Mouse (Mus musculus): ENCODE measurements around the gene Plxnc1. TPM values are rescaled to one million over a fixed set of nuclear protein-coding genes. Genes with fewer than 3 reads are reported as not detected.

Plxnc1 gene
- total RNA-seq, 2 experiments from 2014 or later = 37.2 to 47.8 TPM

DNA sequence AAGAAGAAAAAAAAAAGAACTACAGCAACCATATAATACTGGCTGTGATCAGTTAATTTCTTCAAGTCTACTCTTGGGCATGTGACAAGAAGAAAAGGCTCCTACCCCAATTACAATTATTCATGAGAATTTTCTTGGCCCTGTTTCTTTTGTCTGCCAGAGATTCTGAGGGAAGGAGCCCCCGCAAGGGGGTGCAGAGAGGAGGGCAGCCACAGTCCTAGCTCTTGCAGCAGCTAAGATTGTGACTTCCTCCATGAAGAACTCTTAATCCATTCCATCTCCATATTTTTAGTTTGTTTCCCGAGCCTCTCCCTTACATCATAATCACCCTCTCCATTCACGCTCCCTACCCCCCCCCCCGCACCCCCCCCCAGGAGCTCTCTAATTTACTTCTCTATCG, 39.4 kb downstream of the Plxnc1 start:
- intact Hi-C loops (cut with DNase I) = loop anchor here (1.0 kb wide), 1 partner anchor 37 kb away; no protein-coding TSS in a partner anchor
- peak; percentile 39 to 57 for DNase-seq (ENCODE audit: low spot score in 2 of 2)

DNA sequence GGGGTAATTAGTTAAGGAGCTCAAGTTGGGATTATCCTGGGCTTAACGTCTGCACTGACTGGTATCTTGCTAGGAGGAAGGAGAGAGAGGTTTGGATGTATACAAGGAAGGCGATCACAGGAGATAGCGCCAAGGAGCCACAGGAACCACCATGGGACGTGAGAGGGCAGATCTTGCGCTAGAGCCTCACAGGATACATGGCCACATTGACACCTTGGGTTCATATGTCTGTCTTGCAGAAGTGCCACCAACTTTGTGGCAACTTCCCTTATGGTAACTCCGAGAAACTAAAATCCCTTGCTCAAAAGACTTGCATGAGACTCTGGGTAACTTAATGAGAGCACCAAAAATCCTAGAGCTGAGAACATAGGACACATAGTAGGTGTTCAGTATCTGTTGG, 47.7 kb downstream of the Plxnc1 start:
- intact Hi-C loops (cut with DNase I) = no loop called here
- DNase-seq (ENCODE audit: low spot score in 2 of 2) = no peak

- intact Hi-C loops (cut with DNase I) = no loop called here
- DNase-seq (ENCODE audit: low spot score in 2 of 2) = no peak
Observed at GRCm38 (mm10) chr10:94896311-94896710, 48.3 kb downstream of the Plxnc1 start.

DNA sequence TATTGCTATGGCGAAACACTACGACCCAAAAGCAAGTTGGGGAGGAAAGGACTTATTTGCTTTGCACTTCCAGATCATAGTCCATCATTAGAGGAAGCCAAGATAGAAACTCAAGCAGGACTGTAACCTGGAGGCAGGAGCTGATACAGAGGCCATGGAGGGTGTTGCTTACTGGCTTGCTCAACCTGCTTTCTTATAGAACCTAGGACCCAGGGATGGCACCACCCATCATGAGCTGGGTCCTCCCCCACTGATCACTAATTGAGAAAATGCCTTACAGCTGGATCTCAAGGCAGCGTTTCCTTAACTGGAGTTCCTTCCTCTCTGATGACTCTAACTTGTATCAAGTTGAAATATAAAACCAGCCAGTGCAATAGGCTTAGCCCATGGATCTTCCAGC, 48.8 kb downstream of the Plxnc1 start:
- intact Hi-C loops (cut with DNase I) = no loop called here
- no peak for DNase-seq (ENCODE audit: low spot score in 2 of 2)

DNA sequence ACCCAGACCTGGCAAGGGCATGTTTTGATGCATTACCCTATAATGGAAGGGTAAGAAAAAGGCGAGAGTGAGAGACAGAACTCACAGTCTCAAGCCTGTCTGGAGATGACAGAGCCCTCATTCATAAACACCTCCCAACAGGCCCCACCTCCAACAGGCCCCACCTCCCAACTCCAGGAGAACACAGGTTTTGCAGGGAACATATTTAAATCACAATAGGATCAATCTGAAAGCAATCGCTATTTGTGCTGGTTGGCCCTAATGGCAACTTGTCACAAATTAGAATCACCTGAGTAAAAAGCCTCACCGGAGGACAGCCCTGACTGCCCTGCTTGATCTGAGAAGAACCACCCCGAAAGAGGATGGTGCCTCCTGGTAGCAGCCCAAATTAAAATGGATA, 54.9 kb downstream of the Plxnc1 start:
- DNase-seq (ENCODE audit: low spot score in 2 of 2) = no peak
- intact Hi-C loops (cut with DNase I) = no loop called here

DNA sequence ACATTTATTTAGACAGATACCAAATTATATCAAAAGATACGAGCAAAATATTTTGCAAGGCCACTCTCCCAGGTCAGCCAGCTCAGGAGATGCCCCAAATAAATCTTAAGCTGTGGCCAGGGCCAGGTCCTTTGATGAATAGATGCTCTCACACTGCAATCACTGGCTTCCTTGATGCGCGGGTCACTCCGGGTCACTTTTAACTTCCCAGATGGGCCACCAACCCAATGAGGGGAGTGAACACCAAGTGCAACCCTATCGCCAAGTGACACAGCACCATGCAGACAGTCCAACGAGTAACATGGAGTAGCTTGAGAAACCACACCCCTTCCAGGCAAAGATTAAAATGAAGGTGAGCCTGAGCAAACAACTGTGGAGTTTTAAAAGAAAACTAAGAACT, 61.4 kb downstream of the Plxnc1 start:
- no peak for DNase-seq (ENCODE audit: low spot score in 2 of 2)
- intact Hi-C loops (cut with DNase I) = no loop called here

DNA sequence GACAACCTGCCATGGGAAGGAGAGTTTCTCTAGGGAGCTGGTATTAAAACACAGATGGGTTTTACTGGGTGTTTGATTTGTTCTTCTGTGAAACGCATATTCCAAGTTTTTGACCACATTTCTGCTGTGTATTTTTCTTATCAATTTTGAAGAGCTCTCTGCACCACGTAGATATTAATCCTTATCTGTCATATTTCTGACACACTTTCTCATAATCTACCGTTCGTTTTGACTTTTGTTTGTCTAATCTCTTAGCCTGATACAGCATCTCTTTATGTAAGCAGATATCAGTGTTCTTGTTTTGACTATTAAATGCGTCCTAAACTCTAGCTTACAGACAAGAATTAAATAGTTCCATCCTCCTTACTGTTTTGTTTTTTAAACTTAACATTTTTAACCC, 73.1 kb downstream of the Plxnc1 start:
- intact Hi-C loops (cut with DNase I) = no loop called here
- DNase-seq (ENCODE audit: low spot score in 2 of 2) = no peak

DNA sequence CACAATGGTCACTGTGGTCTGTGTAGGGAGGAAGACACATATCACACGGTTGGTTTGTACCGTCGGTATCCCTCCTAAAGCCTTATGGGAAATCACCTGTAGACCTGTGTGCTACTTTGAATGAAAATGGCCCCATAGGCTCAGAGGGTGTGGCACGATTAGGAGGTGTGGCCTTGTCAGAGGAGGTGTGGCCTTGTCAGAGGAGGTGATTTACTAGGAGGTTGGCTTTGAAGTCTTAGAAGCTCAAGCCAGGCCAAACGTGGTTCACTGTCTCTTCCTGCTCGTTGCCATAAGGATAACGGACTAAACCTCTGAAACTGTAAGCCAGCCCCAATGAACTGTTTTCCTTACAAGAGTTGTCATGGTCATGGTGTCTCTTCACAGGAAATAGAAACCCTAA, 73.5 kb downstream of the Plxnc1 start:
- no peak for DNase-seq (ENCODE audit: low spot score in 2 of 2)
- intact Hi-C loops (cut with DNase I) = no loop called here

DNA sequence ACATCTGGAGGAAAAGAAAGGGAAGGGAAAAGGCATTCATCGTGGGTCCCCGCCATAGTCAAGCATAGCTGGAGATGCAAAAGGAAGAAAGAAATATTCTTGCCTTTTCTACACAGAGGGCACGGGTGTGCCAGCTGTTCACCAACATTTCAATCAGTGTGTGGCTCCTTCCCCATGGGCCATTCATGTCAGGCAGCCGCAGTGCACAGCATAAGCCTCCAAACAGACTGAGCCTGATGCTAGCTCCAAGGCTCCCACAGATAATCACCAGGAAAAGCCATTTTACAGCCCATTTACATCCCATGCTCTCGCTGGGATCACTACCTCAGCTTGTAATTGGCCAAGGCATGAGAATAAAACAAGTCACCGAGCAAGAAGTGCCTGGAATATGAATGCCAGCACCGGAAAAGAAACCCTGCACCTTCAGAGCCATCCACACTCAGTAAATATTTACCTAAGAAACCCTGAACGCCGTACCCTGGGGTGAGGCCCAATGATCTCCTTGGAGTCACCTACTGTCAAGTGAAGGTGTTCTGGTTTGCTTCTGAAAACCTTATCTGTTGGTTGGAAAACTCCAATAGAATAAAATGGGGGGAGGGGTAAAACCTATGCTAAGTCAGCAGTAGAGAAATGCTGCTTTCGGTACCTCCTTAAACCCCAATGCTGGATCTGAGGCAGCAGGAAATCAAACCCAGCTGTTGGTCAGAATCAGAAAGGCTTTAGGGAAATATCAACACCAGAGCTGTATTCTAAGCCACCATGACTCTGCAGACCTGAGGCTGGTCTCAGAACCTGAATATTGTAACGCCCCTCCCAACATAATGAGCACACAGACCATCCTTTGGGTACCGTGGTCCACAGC, 77.4 kb downstream of the Plxnc1 start:
- intact Hi-C loops (cut with DNase I) = no loop called here
- DNase-seq (ENCODE audit: low spot score in 2 of 2) = no peak

DNA sequence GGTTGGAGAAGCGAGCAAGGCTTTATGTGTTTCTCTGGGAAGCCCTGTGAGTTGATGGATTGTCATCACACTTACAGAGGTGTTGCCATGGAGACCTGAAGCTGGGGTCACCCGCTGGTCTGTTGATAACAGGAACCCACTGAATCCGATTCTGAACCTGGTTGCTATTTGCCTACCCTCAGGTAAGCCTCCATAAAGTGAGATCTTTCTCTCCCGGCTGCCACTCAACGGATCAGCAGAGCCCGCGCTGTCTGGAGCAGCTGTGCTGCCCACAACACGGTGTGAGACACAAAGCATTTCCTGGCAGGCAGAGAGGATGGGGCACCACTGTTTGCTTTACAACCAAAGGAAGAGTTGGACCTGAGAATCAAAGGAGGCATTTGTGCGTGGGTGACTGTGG, 79.4 kb downstream of the Plxnc1 start:
- DNase-seq (ENCODE audit: low spot score in 2 of 2) = no peak
- intact Hi-C loops (cut with DNase I) = no loop called here

GRCm38 (mm10) chr10:94864199-94864928, 80.3 kb downstream of the Plxnc1 start:
- no peak for DNase-seq (ENCODE audit: low spot score in 2 of 2)
- intact Hi-C loops (cut with DNase I) = no loop called here

GRCm38 (mm10) chr10:94863251-94863650, 81.4 kb downstream of the Plxnc1 start:
- intact Hi-C loops (cut with DNase I) = no loop called here
- no peak for DNase-seq (ENCODE audit: low spot score in 2 of 2)

DNA sequence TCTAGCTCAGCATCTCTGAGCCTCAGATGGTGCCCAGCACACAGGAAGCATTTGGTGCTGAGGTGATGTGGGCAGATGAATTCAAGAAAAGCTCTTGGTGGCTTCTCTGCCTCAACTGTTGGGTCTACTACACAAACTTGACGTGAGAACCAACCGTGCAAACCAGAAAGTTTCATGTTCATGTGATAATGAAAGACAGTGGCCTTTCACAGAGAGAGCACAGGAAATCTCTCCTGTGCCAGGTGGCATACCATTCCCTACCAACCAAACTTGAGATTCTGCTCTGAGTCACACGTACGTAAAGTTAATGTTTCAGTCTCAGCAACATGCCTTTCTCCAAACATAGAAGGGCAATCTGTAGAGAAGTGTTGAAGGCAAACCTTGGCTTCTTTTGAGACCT, 83.8 kb downstream of the Plxnc1 start:
- DNase-seq (ENCODE audit: low spot score in 2 of 2) = no peak
- intact Hi-C loops (cut with DNase I) = no loop called here

GRCm38 (mm10) chr10:94858277-94859033, 86.2 kb downstream of the Plxnc1 start:
- DNase-seq (ENCODE audit: low spot score in 2 of 2) = no peak

DNA sequence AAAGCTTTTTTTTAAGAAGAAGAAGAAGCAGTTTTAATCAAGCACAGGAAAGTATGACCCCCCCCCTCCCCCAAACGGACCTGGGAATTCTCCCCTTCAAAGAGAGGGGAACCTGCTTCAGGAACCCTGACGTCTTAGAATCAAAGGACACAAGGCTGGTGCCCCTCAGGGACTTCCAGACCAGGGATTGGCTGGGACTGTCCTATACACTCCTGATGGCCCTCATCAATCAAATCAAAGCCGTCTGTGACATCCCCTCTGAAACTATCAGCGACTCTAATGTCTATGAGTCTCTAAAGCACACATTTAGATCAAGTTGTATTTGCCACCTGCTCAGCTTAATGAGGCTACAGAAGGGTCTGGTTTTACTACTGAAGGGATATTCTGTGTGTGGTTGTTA, 94.1 kb downstream of the Plxnc1 start:
- intact Hi-C loops (cut with DNase I) = no loop called here

More at GRCm38 (mm10) chr10:94858277-94859033, 86.2 kb downstream of the Plxnc1 start:
- intact Hi-C loops (cut with DNase I) = no loop called here

DNA sequence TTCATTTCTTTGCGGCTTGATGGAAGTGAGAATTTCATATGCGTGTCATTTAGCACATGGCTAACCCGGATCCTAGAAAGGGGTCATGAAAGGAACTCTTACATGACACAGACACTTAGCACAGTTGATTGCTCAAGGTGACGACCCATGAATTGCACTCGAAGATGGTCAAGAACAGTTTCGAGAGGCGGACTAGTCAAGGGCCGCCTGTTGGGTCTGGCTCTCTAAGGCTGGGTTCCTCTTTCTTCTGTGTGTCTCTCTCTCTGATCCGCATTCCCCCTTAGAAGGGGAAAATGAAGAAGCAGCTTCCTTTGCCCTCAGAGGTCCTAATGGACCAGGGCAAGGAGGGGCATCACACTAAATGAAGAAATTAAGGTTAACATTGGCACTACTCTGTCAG, 94.7 kb downstream of the Plxnc1 start:
- intact Hi-C loops (cut with DNase I) = no loop called here
- DNase-seq (ENCODE audit: low spot score in 2 of 2) = no peak

More for the DNA sequence above, 94.1 kb downstream of the Plxnc1 start:
- no peak for DNase-seq (ENCODE audit: low spot score in 2 of 2)

DNA sequence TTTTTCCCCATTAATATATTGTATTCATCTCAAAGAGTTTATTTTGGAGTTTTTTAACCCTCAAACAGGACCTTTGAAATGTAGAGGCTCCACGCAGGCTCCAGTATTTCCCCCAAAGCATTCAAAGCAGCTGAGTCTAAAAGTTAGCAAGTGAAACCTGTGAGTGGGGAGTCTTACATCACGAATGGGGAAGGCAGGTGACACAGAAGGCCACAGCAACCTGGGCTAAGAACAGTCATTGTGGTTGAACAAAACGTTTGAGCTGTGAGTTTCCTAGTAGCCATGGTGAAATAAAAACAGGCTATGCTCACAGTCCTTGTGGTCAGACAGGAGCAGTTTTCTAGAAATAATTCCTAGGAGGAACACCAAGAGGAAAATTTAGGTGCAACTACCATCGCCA, 95.3 kb downstream of the Plxnc1 start:
- no peak for DNase-seq (ENCODE audit: low spot score in 2 of 2)
- intact Hi-C loops (cut with DNase I) = no loop called here

DNA sequence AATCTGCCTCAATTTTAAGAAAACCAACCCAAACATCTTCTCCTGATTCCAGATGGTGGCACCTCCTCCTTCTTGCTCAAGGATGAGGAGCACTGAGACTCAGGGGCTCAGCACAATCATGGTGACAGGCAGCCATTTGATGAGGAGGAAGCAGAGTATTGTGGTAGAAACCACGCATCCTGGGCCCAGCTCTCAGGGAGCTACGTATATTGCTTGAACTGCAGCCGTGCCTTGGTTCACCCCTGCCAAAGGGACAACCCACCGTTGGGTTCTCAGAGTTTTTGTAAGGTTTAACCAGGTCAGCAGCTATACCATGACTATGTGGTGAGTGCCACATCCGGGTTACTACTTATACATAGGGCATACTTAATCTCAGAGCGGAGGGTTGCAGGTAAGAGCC, 96.3 kb downstream of the Plxnc1 start:
- intact Hi-C loops (cut with DNase I) = no loop called here
- no peak for DNase-seq (ENCODE audit: low spot score in 2 of 2)

DNA sequence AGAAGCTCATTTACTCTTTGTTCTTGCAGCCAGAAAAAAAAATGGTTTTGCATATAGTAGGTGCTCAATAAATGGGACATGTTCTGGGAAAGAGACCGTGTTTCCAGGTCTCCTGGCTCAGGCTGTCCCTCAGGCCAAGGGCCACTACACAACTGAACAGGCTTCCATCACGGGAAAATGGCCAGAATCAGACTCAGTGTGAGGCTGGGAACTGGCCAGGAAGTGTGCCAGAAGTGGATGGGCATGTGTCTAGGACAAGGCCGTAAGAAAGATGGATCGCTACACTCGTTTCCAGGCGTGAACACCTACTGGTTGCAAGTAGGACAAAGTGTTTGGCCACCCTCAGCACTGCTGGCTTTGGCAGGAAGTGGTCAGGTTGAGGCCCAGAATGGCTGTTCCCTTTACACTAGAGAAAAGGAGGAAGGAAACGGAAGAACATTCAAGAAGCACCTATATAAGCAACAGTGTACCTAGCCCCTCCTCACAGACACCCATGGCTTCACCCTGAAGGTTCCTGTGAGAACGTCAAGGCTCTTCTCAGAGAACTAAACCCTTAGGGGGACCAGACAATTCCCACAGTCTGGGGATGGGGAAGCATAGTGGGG, 98.0 kb downstream of the Plxnc1 start:
- no peak for DNase-seq (ENCODE audit: low spot score in 2 of 2)

GRCm38 (mm10) chr10:94844692-94845091, 99.9 kb downstream of the Plxnc1 start:
- no peak for DNase-seq (ENCODE audit: low spot score in 2 of 2)
- intact Hi-C loops (cut with DNase I) = no loop called here

More for the DNA sequence above, 98.0 kb downstream of the Plxnc1 start:
- intact Hi-C loops (cut with DNase I) = no loop called here

Data from left cerebral cortex, postnatal 36 days (tissue).